Mouse (Mus musculus) cerebellum, postnatal 4 days (tissue): ENCODE results near the gene Esyt1.
A peak's percentile ranks its signal among the peaks of the same experiment; 100 is the strongest.
"Not testable (repeated sequence)": the region's sequence is repeated elsewhere in the genome, so short reads cannot be mapped to it uniquely, and the experiment has no call there.

Experiments used
- DNase-seq, 2 experiments: peaks; one replicate each; pipeline ENCODE4 v3.0.0; 2022; ENCODE audit warnings: low spot score in 2 of 2, mixed read lengths in 1 of 2

The Esyt1 gene

DNA sequence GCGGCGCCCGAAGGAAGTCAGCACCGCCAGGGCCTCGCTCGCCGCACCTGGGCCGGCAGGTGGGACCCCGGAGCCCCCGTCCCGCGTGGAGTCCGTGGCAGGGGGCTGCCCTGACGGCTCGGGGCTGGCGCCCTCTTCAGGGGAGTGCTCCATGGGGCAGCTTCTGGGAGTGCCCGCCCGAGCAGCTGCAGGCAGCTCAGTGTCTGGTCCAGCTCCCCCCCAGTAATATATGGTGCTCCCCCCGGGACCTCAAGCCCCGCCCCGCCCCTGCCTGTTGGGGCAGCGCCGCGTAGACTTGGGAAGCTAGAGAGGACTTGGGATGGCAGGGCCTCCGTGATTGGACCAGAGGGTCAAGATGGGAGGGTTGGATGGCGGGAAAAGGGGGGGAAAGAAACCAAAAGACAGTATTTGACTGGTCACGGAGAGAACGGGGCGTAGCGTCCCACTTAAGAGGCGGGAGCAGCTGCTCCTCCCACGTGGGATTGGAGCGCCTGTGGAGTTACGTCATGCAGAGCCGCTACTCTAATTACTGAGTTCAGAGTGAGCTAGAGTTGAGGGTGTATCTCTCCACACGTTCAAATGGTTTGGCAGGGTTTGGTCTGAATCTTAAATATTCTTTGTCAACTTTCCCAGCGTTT is at the start of gene Esyt1:
Gene Esyt1 (minus strand): TSS at position 201 of the 638 bp plus-strand sequence.
- DNase-seq, result peak; percentile 60 to 82

GRCm38 (mm10) chr10:128575063-128575462 is 49.4 kb upstream of the Esyt1 start:
- no peak for DNase-seq

GRCm38 (mm10) chr10:128565788-128566531 is 40.3 kb upstream of the Esyt1 start, which contains the start of gene Pa2g4:
TSS of gene Pa2g4 (minus strand) at chr10:128565987.
- DNase-seq, result peak; percentile 94 to 97

GRCm38 (mm10) chr10:128565206-128565787 is 39.6 kb upstream of the Esyt1 start:
- no peak for DNase-seq

GRCm38 (mm10) chr10:128563544-128563943 is 37.9 kb upstream of the Esyt1 start:
- DNase-seq, result no peak

DNA sequence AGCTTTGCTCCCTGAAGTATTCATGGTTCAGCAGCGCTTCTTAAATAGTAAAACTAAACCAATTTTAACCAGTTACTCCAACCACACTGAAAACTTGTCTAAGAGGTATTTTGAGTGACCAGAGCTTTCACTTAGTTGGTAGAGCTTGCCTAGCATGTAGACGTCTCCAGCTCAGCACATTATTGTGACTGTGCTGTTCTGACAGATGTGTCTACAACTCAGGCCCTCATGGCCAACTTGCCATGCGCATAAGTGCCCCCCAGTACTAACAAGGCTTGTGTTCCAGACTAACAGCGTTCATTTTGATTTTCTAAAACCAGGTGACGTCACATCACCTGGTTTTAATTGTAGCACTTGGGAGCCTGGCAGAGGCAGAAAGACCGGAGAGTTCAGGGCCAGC is 31.3 kb upstream of the Esyt1 start:
- DNase-seq, result no peak

- DNase-seq, result no peak
These were observed 30.6 kb upstream of the Esyt1 start for GRCm38 (mm10) chr10:128556286-128556685.

DNA sequence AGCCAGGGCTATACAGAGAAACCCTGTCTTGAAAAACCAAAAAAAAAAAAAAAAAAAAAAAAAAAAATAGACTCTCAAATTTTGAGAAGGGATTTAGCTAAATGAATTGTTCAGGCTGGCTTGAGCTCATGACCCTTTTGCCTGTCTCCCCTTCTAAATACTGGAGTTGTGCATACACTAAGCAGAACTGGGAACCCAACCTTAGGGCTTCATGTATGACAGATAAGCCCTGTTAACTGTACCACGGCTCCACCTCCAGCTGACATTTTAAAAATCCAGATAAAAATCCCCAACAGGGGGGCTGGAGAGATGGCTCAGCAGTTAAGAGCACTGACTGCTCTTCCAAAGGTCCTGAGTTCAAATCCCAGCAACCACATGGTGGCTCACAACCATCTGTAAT is 29.9 kb upstream of the Esyt1 start:
- not testable (repeated sequence) for DNase-seq

DNA sequence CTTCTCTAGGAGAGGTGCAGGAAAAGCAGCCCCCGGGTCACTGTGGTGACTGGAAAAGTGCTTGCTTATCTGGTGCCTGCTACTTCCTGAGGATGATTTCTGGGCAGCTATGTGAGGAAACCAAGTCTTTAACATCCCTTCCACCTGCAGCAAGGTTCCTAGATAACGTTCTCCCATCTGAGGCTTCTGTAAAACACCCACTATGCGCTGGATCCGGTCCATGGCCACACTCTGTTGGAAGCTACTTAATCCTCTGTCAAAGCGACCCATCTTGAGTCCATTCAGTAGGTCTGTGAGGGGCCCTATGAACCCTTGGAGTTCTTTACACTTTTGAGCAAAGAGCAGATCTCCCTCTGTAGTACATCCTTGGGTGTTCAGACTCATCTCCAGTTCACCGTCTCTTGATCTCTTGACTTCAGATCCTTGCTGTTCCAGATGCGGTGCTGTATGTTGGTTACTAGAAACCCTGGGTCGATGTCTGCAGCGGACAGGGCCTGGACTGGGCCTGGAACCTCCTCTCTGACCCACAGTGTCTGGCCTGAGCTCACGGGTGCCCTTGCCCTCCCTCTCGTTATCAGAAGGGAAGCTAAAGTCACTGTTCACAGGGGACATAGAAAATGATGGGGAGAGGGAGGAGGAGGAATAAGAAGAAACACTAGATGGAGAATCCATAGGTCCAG is 24.6 kb upstream of the Esyt1 start:
- not testable (repeated sequence) for DNase-seq

DNA sequence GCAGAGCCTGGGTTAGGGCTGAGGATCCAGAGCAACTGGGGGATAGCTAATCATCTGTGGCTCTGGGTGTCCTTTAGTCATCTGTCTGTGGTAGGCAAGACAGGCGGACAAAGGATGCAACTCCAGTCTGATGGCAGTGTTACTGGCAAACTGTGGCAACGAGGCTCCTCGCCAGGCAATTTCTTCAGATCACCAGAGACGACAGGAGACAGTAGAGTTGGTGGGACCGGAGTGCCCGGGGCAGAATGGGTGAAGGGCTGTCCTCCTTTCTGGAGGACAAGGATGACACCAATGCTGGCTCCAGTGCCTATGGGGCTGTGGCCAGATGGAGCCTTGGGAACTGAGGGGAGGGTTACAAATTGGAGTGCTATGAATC is 24.0 kb upstream of the Esyt1 start:
- peak in 1 of 2 experiments; percentile 18 for DNase-seq

DNA sequence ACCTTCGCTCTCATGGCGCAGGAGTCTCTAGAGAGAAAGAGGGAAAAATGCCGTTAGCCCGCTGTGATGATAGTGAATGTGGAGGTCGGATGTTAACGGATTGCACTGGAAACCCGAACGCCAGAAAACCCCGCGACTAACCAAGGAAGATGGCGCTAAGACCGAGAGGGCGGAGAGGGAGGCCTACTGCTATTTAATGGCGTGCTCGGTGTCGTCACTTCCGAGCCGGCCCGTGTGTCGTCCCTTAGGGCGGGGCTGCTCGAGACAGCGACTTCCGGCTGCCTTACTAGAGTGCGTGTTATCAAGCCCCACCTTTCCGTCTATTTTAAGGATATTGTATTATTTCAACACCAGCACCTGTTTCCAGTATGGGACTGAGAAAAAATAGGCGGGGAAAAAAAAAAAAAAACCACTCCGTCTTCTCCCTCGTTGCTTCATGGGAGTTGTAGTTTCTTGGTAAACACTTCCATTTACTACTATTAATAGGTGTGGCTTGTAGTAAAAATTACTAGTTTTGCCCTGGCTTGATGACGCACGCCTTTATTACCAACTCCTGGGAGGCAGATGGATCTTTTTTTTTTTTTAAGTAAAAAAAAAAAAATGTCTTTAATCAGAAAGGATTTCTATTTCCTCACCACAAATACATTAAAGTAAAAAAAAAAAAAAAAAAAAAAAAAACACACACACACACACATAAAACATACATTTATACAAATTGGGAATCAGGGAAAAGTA is 23.4 kb upstream of the Esyt1 start, which contains the start of gene Rpl41:
Gene Rpl41 (minus strand): TSS at position 359 of the 735 bp plus-strand sequence.
- peak; percentile 82 to 84 for DNase-seq

- DNase-seq, result not testable (repeated sequence)
These were observed 22.6 kb upstream of the Esyt1 start for GRCm38 (mm10) chr10:128548051-128548791.

- DNase-seq, result peak; percentile 81 to 86
These were observed 21.8 kb upstream of the Esyt1 start, which contains the start of gene Zc3h10 for GRCm38 (mm10) chr10:128547361-128548032. TSS of gene Zc3h10 (minus strand) at chr10:128547774.

- DNase-seq, result no peak
These were observed 21.1 kb upstream of the Esyt1 start for GRCm38 (mm10) chr10:128546787-128547186.

DNA sequence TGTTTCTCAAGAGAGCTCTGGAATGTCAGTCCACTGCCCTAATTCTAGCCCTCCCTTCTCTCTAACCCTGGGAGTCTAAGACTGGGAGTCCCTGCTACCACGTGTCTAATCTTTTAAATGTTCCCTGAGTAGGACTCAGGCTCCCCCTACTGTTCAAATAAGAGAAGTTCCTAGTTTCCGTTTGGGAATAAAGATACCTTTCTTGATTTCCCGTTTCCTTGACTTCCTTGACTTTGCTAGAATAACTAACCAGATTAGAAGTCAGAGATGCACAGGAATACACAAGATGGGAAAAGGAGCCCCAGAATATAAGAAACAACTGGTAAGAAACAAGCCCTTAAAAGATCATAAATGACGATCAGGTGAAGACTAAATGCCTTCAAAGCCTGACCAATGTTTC is 20.7 kb upstream of the Esyt1 start:
- no peak for DNase-seq

DNA sequence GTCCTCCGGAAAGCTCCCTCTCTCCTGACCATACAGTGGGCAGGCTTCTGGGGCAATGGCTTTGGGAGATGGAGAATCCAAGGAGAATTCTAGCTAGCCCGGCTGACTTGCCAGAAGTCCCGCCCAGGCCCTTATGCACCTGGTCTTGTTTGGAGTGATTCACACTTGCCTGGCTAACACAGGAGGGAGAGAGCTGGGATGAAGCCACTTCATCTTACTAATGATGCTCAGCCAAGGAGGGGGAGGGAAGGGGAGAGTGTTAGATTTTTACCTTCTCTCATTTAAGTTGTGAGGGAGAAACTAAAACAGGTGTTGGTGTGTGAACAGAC is 19.9 kb upstream of the Esyt1 start:
- no peak for DNase-seq

DNA sequence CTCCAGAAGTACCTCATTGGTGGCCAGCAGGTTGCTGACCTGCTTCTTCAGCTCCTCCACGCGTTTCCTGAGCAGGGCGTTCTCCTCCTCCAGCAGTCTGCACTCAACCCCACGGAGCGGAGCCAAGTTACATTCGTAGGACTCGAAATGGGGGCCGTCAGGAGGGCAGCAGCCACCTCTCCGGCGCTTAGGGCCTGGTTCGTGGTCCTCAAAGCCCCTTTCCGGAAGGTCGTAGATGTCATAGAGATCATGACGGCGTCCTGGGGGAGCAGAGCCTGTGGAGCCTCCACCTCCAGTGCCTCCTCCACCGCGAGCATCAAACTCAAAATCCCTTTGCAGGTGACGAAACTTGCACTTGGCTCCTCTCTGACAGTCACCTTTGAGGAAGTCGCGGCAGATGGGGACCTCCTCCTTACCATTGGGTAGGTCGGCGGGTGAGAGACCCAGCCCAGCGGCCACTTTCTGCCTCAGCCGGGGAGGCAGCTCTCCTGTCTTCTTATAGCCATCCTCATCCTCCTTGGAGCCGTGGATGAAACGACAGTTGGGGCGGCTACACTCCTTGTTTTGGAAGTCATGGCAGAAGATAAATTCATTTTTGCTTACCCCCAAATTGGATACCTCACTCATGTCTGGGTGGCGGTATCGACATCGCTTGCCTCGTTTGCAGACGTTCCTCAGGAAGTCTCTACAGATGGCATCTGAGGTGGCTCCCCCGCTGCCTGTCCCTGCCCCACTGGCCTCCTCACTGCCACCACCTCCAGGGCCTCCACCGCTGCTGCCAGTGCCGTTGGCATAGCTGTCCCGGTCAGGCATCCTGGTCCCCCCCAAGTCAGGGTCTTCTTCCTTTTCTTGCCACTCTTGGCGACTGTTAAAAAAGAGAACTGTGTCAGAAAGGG is 19.3 kb upstream of the Esyt1 start:
- DNase-seq, result no peak

GRCm38 (mm10) chr10:128544151-128544657 is 18.5 kb upstream of the Esyt1 start:
- DNase-seq, result no peak

DNA sequence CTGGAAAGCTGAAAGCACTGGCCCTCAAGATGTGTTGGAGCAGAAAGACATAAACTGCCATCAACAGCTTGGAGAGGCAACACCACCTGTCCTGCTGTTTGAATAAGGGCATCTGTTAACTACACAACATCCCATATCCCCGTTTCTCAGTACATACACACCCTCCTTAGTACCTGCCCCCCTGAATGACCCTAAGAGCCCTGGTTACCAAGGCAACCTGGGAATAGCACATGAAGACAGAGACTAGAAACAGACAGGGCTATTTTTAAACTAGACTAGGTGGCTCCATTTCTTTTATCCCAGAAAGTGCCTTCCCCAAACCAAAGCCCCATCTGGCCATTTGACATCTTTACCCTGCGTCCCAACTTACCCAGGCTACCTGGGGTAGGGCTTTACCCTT is 17.4 kb upstream of the Esyt1 start:
- no peak for DNase-seq
